Mouse (Mus musculus) embryonic facial prominence, embryonic 14.5 days (tissue): ENCODE results near the gene Kat6b. TPM values are rescaled to one million over a fixed set of nuclear protein-coding genes. Genes with fewer than 3 reads are reported as not detected.
A peak's percentile ranks its signal among the peaks of the same experiment; 100 is the strongest.

Experiments
- ATAC-seq: fragments of 200-750 bp; cut with Nextera tagmentation; 2 replicates; pipeline ENCODE4 v1.8.0; 2017; ENCODE audit warnings: low read depth, moderate number of reproducible peaks, moderate TSS enrichment
- DNase-seq: peaks from one replicate; pipeline ENCODE4 v3.0.0-alpha.2; 2015; ENCODE audit warnings: low spot score
- H3K27ac ChIP-seq: fragments of 300-500 bp; sonication (generic); replicated peaks from 2 replicates; pipeline ENCODE4 v1.5.1; 2014; ENCODE audit warnings: low read depth, mild to moderate bottlenecking, low read length, moderate library complexity
- H3K27me3 ChIP-seq: fragments of 300-500 bp; sonication (generic); replicated peaks from 2 replicates; pipeline ENCODE4 v1.6.1; 2014; ENCODE audit warnings: low read length; ENCODE audit not compliant: control insufficient read depth, insufficient read depth
- H3K36me3 ChIP-seq: fragments of 300-500 bp; sonication (generic); 2 replicates; pipeline ENCODE4 v1.6.1; 2014; ENCODE audit warnings: low read length, mixed read lengths; ENCODE audit not compliant: control insufficient read depth, insufficient read depth
- H3K4me1 ChIP-seq: fragments of 300-500 bp; sonication (generic); 2 replicates; pipeline ENCODE4 v1.6.1; 2014; ENCODE audit warnings: antibody characterized with exemption, low read length; ENCODE audit not compliant: control insufficient read depth, insufficient read depth
- H3K4me2 ChIP-seq: fragments of 300-500 bp; sonication (generic); 2 replicates; pipeline ENCODE4 v1.6.1; 2014; ENCODE audit warnings: low read depth, mild to moderate bottlenecking, low read length, moderate library complexity, mixed read lengths
- H3K4me3 ChIP-seq: fragments of 300-500 bp; sonication (generic); 2 replicates; pipeline ENCODE4 v1.5.1; 2014; ENCODE audit warnings: low read depth, mild to moderate bottlenecking, low read length
- H3K9ac ChIP-seq: fragments of 300-500 bp; sonication (generic); 2 replicates; pipeline ENCODE4 v1.6.1; 2014; ENCODE audit warnings: low read depth, mild to moderate bottlenecking, low read length, moderate library complexity, mixed read lengths
- H3K9me3 ChIP-seq: fragments of 300-500 bp; sonication (generic); 2 replicates; pipeline ENCODE4 v1.6.1; 2016; ENCODE audit warnings: low read length; ENCODE audit not compliant: control insufficient read depth
- WGBS: fragments of 180-500 bp; shearing (Covaris S2); extraction: QIAGEN DNeasy Blood & Tissue Kit; methylation state at CpG from one replicate; pipeline ENCODE4 v1.1.7; 2014; 5-methylcytosine and 5-hydroxymethylcytosine counted together
- polyA plus RNA-seq: library from polyadenylated mRNA; unstranded; fragments of >200 nt; fragmentation: Nextera tagmentation; extraction: Ambion mirVana; gene quantifications from 2 replicates; pipeline ENCODE4 v1.2.1, GENCODE M21; 2014

Gene Kat6b
- polyA plus RNA-seq = 18.0 and 20.9 TPM in 2 replicates

DNA sequence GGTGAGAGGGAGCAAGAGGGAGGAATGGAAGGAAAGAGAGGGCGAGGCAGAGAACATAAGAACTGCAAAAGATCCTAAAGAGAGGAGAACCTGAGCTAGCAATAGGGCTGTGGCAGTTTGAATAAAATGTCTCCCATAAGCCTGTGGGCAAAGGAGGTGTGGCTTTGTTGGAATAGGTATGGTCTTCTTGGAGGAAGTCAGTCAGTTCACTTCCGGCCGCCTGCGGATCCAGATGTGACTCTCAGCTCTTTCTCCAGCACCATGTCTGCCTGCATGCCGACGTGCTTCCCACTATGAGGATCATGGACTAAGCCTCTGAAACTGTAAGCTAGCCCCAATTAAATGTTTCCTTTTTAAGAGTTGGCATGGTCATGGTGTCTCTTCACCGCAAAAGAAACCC lies at the start of gene Kat6b:
Kat6b (plus strand) TSS at position 204 of the 400 bp plus-strand sequence.
- H3K4me2 ChIP-seq = no peak within 1 kb of the TSS
- no peak for ATAC-seq

DNA sequence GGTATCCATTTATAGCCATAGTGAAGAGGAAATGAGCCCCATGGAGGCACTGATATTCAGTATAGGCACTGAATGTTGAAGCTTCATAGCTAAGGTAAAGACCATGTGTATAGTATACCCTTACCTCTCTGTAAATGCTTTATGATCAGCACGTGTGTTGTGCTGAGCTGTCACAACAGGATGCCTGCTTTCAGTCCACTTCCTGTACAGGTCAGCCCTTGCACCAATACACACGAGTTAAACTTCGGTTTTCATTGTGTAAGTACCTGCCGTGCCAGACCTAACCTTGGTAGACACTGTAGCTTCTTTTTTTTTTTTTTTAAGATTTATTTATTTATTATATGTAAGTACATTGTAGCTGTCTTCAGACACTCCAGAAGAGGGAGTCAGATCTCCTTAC lies 47.8 kb upstream of the Kat6b start:
- ATAC-seq = no peak
- 80% methylated on average over 4 of the region's 4 CpGs for WGBS
- Histone ChIP-seq H3K27ac (no peak overlapping the region), H3K4me2 (no peak overlapping the region), H3K36me3 (no peaks in the 10 kb centered on the region), H3K9ac (no peak overlapping the region), H3K9me3 (no peaks in the 10 kb centered on the region), H3K4me1 (0 out of 2 replicates have a peak, but pooled peaks cover 7% of the 10 kb centered on the region), H3K27me3 (no peaks in the 10 kb centered on the region), H3K4me3 (no peak overlapping the region)
- DNase-seq = no peak

More for the DNA sequence above, at the start of gene Kat6b:
- no peaks in the 10 kb centered on the region for H3K9me3 ChIP-seq
- no peak for DNase-seq
- H3K4me1 ChIP-seq = no peaks in the 10 kb centered on the region
- no peaks in the 10 kb centered on the region for H3K36me3 ChIP-seq
- no peak within 1 kb of the TSS for H3K4me3 ChIP-seq
- no peak within 1 kb of the TSS for H3K9ac ChIP-seq
- no peaks in the 10 kb centered on the region for H3K27me3 ChIP-seq
- no peak within 1 kb of the TSS for H3K27ac ChIP-seq
- 94% methylated on average over 7 of the region's 7 CpGs for WGBS

DNA sequence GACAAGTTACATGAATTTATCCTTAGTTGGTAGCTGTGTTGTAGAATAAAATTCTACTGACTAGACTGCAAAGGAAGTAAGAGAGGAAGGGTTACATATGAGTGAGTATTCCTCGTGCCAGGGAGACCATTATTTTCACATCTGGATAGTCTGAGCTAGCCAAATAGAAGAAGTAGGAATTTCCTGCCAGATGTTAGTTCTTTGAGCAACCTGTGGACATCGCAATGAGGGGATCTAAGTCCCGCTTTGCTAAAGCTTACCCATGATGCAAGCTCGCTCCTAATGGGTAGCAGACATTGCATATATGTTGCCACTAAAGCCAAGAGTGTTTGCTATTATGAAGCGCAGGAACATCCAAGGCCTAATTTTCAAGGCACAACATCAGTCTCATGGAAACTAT lies 47.2 kb upstream of the Kat6b start:
- H3K9ac ChIP-seq = no peak overlapping the region
- ATAC-seq (peak; percentile 47; the same call in 1 of the 2 replicates), DNase-seq (peak; percentile 88)
- 0 out of 2 replicates have a peak overlapping the region, but pooled peaks have one; percentile 28 for H3K27ac ChIP-seq
- H3K36me3 ChIP-seq = no peaks in the 10 kb centered on the region
- 46% methylated on average over 5 of the region's 5 CpGs for WGBS
- no peak overlapping the region for H3K4me2 ChIP-seq
- H3K4me1 ChIP-seq = 0 out of 2 replicates have a peak, but pooled peaks cover 7% of the 10 kb centered on the region
- no peak overlapping the region for H3K4me3 ChIP-seq
- H3K9me3 ChIP-seq = no peaks in the 10 kb centered on the region
- H3K27me3 ChIP-seq = no peaks in the 10 kb centered on the region

DNA sequence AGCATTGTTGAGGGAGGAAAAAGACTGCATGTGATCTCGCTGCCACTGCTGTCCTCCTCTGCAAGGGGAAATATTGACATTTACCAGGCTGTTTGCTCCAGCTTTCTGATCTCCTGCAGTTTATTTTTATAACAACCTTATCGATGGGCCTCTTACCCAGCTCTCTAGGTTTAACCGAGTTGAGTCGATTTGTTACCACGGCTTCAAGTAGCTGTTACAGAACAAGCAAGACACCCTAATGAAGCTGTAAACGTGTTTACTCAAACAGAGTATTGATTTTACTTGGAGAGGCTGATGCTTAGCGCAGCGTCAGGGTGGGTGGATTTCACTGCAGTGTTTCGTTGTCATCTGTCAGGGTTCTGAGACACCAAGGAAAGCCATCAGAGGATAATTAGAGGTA lies 46.5 kb upstream of the Kat6b start:
- peaks cover 13% of the 10 kb centered on the region for H3K4me1 ChIP-seq
- no peak overlapping the region for H3K4me3 ChIP-seq
- H3K9ac ChIP-seq = no peak overlapping the region
- no peak overlapping the region for H3K4me2 ChIP-seq
- DNase-seq = no peak
- H3K36me3 ChIP-seq = no peaks in the 10 kb centered on the region
- no peaks in the 10 kb centered on the region for H3K9me3 ChIP-seq
- no peaks in the 10 kb centered on the region for H3K27me3 ChIP-seq
- ATAC-seq = no peak
- WGBS = 39% methylated on average over 9 of the region's 9 CpGs
- H3K27ac ChIP-seq = peak overlapping the region; percentile 53; the same call in 1 of the 2 replicates

DNA sequence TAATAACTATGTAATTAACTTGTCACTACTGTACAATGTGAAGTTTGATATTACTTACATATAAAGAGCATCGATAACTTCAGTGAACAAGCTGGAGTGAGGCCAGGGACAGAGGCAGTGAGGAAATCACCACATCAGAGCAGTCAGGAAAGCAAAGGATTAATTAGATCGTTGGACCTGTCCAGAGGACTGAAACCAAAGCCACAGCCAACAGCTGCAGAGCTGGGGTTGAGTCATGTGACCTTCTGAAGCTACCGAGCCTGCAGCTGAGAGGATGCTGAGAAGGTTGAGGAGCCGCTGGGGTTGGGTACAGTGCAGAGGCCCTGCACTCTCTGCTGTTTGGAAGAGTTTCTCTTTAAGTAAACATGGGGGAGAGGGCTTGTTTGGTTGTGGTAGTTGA lies 41.4 kb upstream of the Kat6b start:
- Histone ChIP-seq H3K27ac (peak overlapping the region; percentile 34; the same call in 1 of the 2 replicates), H3K36me3 (no peaks in the 10 kb centered on the region), H3K9ac (no peak overlapping the region), H3K4me1 (peaks cover 42% of the 10 kb centered on the region), H3K9me3 (no peaks in the 10 kb centered on the region), H3K27me3 (no peaks in the 10 kb centered on the region), H3K4me2 (no peak overlapping the region), H3K4me3 (no peak overlapping the region)
- peak; percentile 81 for ATAC-seq
- peak; percentile 83 for DNase-seq
- WGBS = 21% methylated on average over 4 of the region's 4 CpGs

- Histone ChIP-seq H3K4me3 (no peak overlapping the region), H3K27me3 (no peaks in the 10 kb centered on the region), H3K36me3 (no peaks in the 10 kb centered on the region), H3K9me3 (no peaks in the 10 kb centered on the region), H3K9ac (no peak overlapping the region), H3K4me1 (peaks cover 38% of the 10 kb centered on the region), H3K27ac (peak overlapping the region; percentile 34; the same call in 1 of the 2 replicates), H3K4me2 (no peak overlapping the region)
- WGBS = 65% methylated on average over 2 of the region's 2 CpGs
- no peak for ATAC-seq
- DNase-seq = peak; percentile 75
These were observed 40.7 kb upstream of the Kat6b start for GRCm38 (mm10) chr14:21440526-21440925.

GRCm38 (mm10) chr14:21441772-21442533 lies 39.3 kb upstream of the Kat6b start:
- ATAC-seq (peak; percentile 64), DNase-seq (peak; percentile 91)
- H3K27me3 ChIP-seq = no peaks in the 10 kb centered on the region
- no peaks in the 10 kb centered on the region for H3K36me3 ChIP-seq
- H3K4me3 ChIP-seq = no peak overlapping the region
- H3K4me2 ChIP-seq = no peak overlapping the region
- peak overlapping the region; percentile 60 for H3K27ac ChIP-seq
- 24% methylated on average over 10 of the region's 10 CpGs for WGBS
- H3K9me3 ChIP-seq = no peaks in the 10 kb centered on the region
- peaks cover 38% of the 10 kb centered on the region for H3K4me1 ChIP-seq
- H3K9ac ChIP-seq = no peak overlapping the region

- H3K4me2 ChIP-seq = no peak overlapping the region
- ATAC-seq (no peak; the same call in 1 of the 2 replicates), DNase-seq (no peak)
- no peak overlapping the region for H3K27ac ChIP-seq
- no peaks in the 10 kb centered on the region for H3K9me3 ChIP-seq
- no peak overlapping the region for H3K9ac ChIP-seq
- 64% methylated on average over 4 of the region's 4 CpGs for WGBS
- H3K27me3 ChIP-seq = no peaks in the 10 kb centered on the region
- no peak overlapping the region for H3K4me3 ChIP-seq
- no peaks in the 10 kb centered on the region for H3K36me3 ChIP-seq
- no peaks in the 10 kb centered on the region for H3K4me1 ChIP-seq
These were observed 28.7 kb upstream of the Kat6b start for GRCm38 (mm10) chr14:21452581-21452980.

- no peaks in the 10 kb centered on the region for H3K27me3 ChIP-seq
- H3K9ac ChIP-seq = no peak overlapping the region
- H3K9me3 ChIP-seq = no peaks in the 10 kb centered on the region
- H3K4me2 ChIP-seq = no peak overlapping the region
- ATAC-seq (no peak), DNase-seq (no peak)
- no peaks in the 10 kb centered on the region for H3K4me1 ChIP-seq
- no peak overlapping the region for H3K4me3 ChIP-seq
- H3K36me3 ChIP-seq = no peaks in the 10 kb centered on the region
- WGBS = 84% methylated on average over 2 of the region's 2 CpGs
- no peak overlapping the region for H3K27ac ChIP-seq
These were observed 27.3 kb upstream of the Kat6b start for GRCm38 (mm10) chr14:21453896-21454295.
